Mouse (Mus musculus): ENCODE data around the gene Ifit3b. TPM values are rescaled to one million over a fixed set of nuclear protein-coding genes. Genes with fewer than 3 reads are reported as not detected.
"Not testable (repeated sequence)": the region's sequence is repeated elsewhere in the genome, so short reads cannot be mapped to it uniquely, and the experiment has no call there.

Ifit3b gene
- polyA plus RNA-seq, 1 experiment from 2014 or later: 0.09 TPM

DNA sequence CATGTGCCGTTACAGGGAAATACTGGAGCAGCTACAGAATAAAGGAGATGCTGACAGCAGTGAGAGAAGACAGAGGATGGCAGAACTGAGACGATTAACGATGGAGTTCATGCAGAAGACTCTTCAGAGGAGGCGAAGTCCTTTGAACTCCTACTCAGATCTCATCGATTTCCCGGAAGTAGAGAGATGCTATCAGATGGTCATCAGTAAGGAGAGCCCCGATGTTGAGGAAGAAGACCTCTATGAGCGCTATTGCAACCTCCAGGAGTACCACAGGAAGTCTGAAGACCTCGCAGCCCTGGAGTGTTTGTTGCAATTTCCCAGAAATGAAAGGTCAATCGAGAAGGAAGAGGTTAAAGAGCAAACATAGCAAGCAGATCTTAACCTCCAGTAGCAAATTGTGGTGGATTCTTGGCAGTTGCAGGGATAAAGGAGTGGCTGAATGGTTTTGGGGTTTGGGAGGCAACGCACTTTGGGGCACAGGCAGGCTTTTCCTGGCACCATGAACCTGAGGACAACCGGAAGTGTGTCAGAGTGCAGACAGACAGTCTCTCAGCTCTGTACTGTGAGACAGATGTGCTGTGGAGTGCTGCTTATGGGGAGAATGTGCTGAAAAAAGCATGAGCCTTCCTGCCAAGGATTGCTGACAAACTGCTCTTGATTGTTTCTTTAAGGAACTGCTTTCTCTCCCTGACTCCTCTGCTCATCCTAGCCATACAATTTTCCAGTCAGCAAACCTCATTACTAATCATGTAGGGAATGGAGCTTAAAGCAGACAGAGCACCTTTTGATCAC is 19.7 kb upstream of the Ifit3b start:
- H3K27me3 ChIP-seq; H3K4me3 ChIP-seq (replicated peaks); H3K27ac ChIP-seq; H3K36me3 ChIP-seq (replicated peaks); ATAC-seq (ENCODE audit: low FRiP score); H3K9me3 ChIP-seq; H3K9ac ChIP-seq; H3K4me2 ChIP-seq; H3K4me1 ChIP-seq: not testable (repeated sequence)
- 83% methylated on average over 7 of the region's 12 CpGs for WGBS

DNA sequence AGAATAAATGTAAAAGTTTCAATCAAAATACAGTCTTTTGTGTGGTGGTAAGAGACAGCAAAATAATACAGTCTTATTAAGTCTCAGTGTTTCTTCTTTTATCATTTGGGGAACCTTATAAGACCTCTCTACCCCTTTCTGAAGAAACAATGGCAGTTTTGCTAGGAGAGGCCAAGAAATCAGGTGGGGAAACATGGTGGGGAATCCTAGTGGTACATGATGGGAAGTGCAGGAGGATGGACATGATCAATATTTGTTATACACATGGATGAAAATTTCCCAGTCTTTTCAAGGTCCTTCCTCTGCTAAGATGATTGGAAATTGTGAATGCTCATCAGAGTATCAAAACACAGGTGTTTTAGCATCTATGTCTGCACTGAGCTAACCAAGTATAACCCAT is 18.8 kb upstream of the Ifit3b start:
- H3K4me1 ChIP-seq: no peaks in the 10 kb centered on the region
- H3K36me3 ChIP-seq (replicated peaks): no peaks in the 10 kb centered on the region
- ATAC-seq (ENCODE audit: low FRiP score): no peak
- H3K4me2 ChIP-seq: no peak overlapping the region
- no peak overlapping the region for H3K27ac ChIP-seq
- H3K9ac ChIP-seq: no peak overlapping the region
- H3K27me3 ChIP-seq: no peaks in the 10 kb centered on the region
- no peak overlapping the region for H3K4me3 ChIP-seq (replicated peaks)
- no peaks in the 10 kb centered on the region for H3K9me3 ChIP-seq

DNA sequence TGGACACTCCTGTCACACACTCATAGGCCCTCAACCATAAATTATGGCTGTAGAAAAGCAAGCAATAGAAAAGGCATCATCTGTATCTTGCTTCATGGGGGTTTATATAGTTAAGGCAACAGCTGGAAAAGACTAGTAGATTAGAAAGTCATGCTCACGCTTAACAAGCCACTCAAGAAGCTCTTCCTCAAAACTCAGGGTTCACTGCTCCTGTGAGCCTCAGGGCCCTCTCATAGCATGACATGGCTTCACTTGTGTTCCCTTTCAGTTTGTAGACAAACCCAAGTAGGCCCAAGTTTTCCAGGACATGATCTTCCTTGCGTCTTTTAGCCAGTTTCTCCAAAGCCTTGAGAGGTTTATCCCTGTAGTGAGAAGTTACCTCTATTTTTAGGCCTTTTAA is 14.3 kb upstream of the Ifit3b start:
- no peak for ATAC-seq (ENCODE audit: low FRiP score)

DNA sequence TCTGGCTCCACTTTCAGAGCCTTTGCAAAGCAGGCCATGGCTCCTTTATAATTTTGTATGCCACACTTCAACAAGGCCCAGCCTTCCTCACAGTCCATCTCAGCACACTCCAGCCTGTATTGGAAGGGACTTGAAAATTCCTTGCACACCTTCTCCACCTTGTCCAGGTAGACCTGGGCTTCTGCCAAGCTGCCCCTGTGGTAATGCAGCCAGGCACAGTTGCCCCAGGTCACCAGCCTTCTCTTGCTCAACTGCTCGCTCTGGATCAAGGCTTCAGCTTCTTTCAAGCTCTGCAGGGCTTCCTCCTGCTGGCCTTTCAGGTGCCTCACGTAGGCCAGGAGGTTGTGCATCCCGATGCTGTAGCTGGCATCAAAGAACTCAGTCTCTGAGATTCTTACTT is 13.2 kb upstream of the Ifit3b start:
- not testable (repeated sequence) for H3K4me2 ChIP-seq; H3K9ac ChIP-seq; H3K36me3 ChIP-seq (replicated peaks); H3K27me3 ChIP-seq; ATAC-seq (ENCODE audit: low FRiP score); H3K4me1 ChIP-seq; H3K4me3 ChIP-seq (replicated peaks); H3K9me3 ChIP-seq; H3K27ac ChIP-seq
- 83% methylated on average over 3 of the region's 3 CpGs for WGBS

More for the DNA sequence above, 14.3 kb upstream of the Ifit3b start:
- H3K27ac ChIP-seq: no peak overlapping the region
- H3K4me3 ChIP-seq (replicated peaks): no peak overlapping the region
- 90% methylated on average over 2 of the region's 2 CpGs for WGBS
- H3K9ac ChIP-seq: no peak overlapping the region
- H3K36me3 ChIP-seq (replicated peaks): no peaks in the 10 kb centered on the region
- H3K27me3 ChIP-seq: no peaks in the 10 kb centered on the region
- H3K4me2 ChIP-seq: no peak overlapping the region
- H3K9me3 ChIP-seq: no peaks in the 10 kb centered on the region
- H3K4me1 ChIP-seq: no peaks in the 10 kb centered on the region

DNA sequence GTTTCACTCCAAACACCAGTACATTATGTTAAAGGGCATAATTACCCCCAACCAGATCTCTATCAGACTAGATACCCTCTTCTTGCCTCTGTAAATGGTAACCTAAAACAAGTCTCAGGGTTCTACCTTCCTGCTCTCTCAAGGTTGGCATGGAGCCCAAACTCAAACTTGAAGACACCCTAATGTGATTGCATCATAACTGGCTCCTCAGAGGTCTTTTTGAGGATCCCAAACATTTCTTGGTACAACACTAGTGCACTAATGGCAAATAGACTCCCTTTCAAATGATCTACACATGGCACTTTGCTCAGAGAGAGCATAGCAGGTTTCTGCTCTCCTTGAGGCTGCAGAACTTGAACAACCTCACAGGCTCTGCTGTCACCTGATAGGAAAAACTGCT is 11.0 kb upstream of the Ifit3b start:
- Histone ChIP-seq H3K27ac (no peak overlapping the region), H3K4me2 (no peak overlapping the region), H3K9ac (no peak overlapping the region), H3K36me3 (replicated peaks) (no peaks in the 10 kb centered on the region), H3K4me3 (replicated peaks) (no peak overlapping the region), H3K4me1 (no peaks in the 10 kb centered on the region), H3K27me3 (no peaks in the 10 kb centered on the region), H3K9me3 (no peaks in the 10 kb centered on the region)
- ATAC-seq (ENCODE audit: low FRiP score): no peak

DNA sequence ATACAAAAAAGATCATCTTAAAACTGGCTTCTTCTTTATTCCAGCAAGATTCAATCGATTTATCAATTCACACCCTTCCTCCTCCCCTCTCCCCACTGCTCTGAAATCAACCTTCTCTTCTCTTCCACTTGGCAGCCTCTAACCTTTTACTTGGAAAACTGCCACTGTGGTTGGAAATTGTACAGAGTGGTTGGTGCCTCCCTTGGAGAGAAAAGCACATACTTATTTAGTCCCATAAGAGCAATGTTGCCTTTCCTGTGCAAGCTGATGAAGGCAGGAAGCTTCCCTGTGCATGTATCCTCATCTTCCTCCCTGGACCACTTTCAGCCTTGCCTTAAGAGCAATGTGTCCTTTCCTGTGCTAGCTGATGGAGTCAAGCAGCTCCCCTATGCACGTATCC is 9.4 kb upstream of the Ifit3b start:
- ATAC-seq (ENCODE audit: low FRiP score): no peak
- Histone ChIP-seq H3K36me3 (replicated peaks) (no peaks in the 10 kb centered on the region), H3K4me3 (replicated peaks) (no peak overlapping the region), H3K9me3 (no peaks in the 10 kb centered on the region), H3K4me1 (no peaks in the 10 kb centered on the region), H3K9ac (no peak overlapping the region), H3K27me3 (no peaks in the 10 kb centered on the region), H3K4me2 (no peak overlapping the region), H3K27ac (no peak overlapping the region)
- 82% methylated on average over 2 of the region's 2 CpGs for WGBS

DNA sequence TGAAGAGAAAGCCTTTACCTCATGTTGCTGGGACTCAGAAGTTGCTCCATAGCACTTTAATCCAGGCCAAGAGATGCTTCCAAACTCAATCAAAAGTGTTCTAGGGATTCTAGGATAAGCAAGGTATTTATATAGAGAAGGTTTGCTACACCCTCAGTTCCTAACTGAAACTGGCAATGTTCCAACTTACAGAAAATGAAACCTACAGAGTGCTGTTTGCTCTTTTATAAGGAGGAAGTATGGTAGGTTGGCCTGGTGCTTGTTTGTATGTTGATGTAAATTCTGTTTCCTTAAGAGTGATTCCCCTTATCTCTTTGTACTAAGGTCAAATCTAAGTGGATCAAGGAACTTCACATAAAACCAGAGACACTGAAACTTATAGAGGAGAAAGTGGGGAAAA is 8.5 kb upstream of the Ifit3b start:
- H3K4me1 ChIP-seq; H3K9me3 ChIP-seq; H3K9ac ChIP-seq; H3K4me2 ChIP-seq; H3K36me3 ChIP-seq (replicated peaks); H3K4me3 ChIP-seq (replicated peaks); H3K27me3 ChIP-seq; ATAC-seq (ENCODE audit: low FRiP score); H3K27ac ChIP-seq: not testable (repeated sequence)

DNA sequence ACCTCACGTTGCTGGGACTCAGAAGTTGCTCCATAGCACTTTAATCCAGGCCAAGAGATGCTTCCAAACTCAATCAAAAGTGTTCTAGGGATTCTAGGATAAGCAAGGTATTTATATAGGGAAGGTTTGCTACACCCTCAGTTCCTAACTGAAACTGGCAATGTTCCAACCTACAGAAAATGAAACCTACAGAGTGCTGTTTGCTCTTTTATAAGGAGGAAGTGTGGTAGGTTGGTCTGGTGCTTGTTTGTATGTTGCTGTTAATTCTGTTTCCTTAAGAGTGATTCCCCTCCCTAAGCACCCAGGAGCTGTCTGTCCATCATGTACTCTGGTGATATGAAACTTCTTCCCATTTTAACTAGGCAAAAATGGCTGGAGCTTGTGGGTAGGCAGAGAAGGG is 5.9 kb upstream of the Ifit3b start, which contains the start of gene Ifit1bl1:
Gene Ifit1bl1 (minus strand): TSS at position 69 of the 400 bp plus-strand sequence.
- not testable (repeated sequence) for H3K9ac ChIP-seq; H3K36me3 ChIP-seq (replicated peaks); H3K4me1 ChIP-seq; H3K9me3 ChIP-seq; H3K27me3 ChIP-seq; H3K27ac ChIP-seq; H3K4me2 ChIP-seq; H3K4me3 ChIP-seq (replicated peaks); ATAC-seq (ENCODE audit: low FRiP score)
- whole genome bisulfite sequencing: 54% methylated on average over 1 of the region's 1 CpGs

DNA sequence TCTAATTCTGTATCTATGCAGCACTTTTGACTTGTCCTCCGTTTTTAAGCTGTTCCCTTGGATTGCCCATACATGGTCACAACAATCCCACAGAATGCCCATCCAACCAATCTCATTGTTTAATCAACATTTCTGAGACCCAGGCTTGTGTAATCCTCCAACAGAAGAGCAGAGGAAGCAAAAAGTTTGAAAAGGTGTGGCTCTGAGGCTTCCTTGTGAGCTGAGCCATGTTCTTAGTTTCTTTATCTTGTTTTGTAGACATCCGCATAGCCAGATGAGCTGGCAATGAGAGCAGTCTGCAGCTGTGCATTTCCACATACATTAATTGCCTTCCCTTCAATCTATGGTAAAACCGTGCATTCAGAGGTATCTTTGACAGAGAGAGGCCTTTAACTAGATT is 2.3 kb upstream of the Ifit3b start:
- H3K9ac ChIP-seq: no peak overlapping the region
- no peaks in the 10 kb centered on the region for H3K36me3 ChIP-seq (replicated peaks)
- H3K4me1 ChIP-seq: no peaks in the 10 kb centered on the region
- 89% methylated on average over 3 of the region's 3 CpGs for WGBS
- no peaks in the 10 kb centered on the region for H3K9me3 ChIP-seq
- H3K27ac ChIP-seq: no peak overlapping the region
- no peaks in the 10 kb centered on the region for H3K27me3 ChIP-seq
- H3K4me2 ChIP-seq: no peak overlapping the region
- H3K4me3 ChIP-seq (replicated peaks): no peak overlapping the region
- ATAC-seq (ENCODE audit: low FRiP score): no peak

DNA sequence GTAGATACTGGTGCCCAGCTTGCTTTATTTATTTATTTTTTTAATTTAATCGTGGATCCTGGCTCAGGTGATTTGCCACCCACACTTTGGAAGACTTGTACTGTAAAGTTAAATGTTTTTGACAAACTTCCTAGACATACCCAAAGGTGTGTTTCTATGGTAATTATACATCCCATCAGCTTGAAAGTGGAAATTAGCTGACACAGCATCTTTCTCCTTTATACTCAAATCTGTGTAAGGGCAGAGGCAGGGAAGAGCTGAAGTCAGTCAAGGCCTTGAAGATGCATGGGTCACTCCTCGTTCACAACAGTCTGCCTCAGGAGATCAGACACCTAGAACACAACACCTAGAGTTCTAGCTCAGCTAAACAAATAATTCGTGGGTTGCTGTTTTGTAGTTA is 2.3 kb downstream of the Ifit3b start:
- not testable (repeated sequence) for H3K4me3 ChIP-seq (replicated peaks); H3K27ac ChIP-seq; H3K9me3 ChIP-seq; H3K9ac ChIP-seq; H3K4me1 ChIP-seq; ATAC-seq (ENCODE audit: low FRiP score); H3K36me3 ChIP-seq (replicated peaks); H3K4me2 ChIP-seq; H3K27me3 ChIP-seq
- WGBS: 83% methylated on average over 3 of the region's 3 CpGs

DNA sequence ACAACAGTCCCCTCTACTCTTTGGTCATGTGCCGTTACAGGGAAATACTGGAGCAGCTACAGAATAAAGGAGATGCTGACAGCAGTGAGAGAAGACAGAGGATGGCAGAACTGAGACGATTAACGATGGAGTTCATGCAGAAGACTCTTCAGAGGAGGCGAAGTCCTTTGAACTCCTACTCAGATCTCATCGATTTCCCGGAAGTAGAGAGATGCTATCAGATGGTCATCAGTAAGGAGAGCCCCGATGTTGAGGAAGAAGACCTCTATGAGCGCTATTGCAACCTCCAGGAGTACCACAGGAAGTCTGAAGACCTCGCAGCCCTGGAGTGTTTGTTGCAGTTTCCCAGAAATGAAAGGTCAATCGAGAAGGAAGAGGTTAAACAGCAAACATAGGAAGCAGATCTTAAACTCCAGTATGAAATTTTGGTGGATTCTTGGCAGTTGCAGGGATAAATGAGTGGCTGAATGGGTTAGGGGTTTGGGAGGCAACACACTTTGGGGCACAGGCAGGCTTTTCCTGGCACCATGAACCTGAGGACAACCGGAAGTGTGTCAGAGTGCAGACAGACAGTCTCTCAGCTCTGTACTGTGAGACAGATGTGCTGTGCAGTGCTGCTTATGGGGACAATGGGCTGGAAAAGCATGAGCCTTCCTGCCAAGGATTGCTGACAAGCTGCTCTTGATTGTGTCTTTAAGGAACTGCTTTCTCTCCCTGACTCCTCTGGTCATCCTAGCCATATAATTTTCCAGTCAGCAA is 4.7 kb downstream of the Ifit3b start:
- not testable (repeated sequence) for H3K4me3 ChIP-seq (replicated peaks); ATAC-seq (ENCODE audit: low FRiP score); H3K4me2 ChIP-seq; H3K4me1 ChIP-seq; H3K27ac ChIP-seq; H3K9me3 ChIP-seq; H3K36me3 ChIP-seq (replicated peaks); H3K27me3 ChIP-seq; H3K9ac ChIP-seq
- WGBS: 85% methylated on average over 6 of the region's 11 CpGs

DNA sequence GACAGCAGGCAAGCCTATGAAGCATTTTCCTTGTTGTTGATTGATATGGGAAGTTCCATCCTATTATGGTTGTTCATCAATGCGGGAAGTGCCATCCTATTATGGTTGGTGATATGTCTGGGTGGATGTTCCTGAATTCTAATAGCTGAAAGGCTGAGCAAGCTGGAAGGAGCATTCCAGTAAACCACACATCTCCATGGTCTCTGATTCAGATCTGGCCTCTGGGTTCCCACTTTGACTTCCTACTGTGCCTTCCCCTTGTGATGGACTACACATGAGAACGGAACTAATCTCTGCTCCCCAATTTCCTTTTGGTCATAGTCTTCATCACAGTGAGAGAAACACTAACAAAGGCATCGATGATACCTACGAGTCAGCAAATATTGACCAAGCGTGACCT is 13.1 kb downstream of the Ifit3b start:
- WGBS: 86% methylated on average over 5 of the region's 5 CpGs
- H3K27me3 ChIP-seq: no peaks in the 10 kb centered on the region
- no peak for ATAC-seq (ENCODE audit: low FRiP score)
- H3K4me3 ChIP-seq (replicated peaks): no peak overlapping the region
- H3K4me1 ChIP-seq: no peaks in the 10 kb centered on the region
- no peaks in the 10 kb centered on the region for H3K36me3 ChIP-seq (replicated peaks)
- H3K9me3 ChIP-seq: no peaks in the 10 kb centered on the region
- H3K4me2 ChIP-seq: no peak overlapping the region
- H3K9ac ChIP-seq: no peak overlapping the region
- H3K27ac ChIP-seq: no peak overlapping the region

DNA sequence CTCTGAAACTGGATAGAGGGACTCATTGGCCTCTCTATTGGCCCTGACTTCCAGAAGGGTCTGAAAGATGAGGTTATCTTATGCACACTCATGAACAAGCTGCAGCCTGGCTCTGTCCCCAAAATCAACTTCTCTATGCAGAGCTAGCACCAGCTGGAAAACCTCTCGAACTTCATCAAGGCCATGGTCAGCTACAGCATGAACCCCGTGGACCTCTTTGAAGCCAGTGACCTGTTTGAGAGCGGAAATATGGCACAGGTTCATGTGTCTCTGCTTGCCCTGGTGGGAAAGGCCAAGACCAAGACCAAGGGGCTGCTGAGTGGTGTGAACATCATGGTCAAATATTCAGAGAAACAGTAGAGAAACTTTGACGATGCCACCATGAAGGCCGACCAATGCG is 16.0 kb downstream of the Ifit3b start:
- WGBS: 92% methylated on average over 6 of the region's 6 CpGs
- H3K4me2 ChIP-seq: no peak overlapping the region
- no peaks in the 10 kb centered on the region for H3K27me3 ChIP-seq
- H3K9me3 ChIP-seq: no peaks in the 10 kb centered on the region
- no peak for ATAC-seq (ENCODE audit: low FRiP score)
- no peaks in the 10 kb centered on the region for H3K36me3 ChIP-seq (replicated peaks)
- H3K9ac ChIP-seq: no peak overlapping the region
- no peaks in the 10 kb centered on the region for H3K4me1 ChIP-seq
- no peak overlapping the region for H3K4me3 ChIP-seq (replicated peaks)
- no peak overlapping the region for H3K27ac ChIP-seq

All from forebrain, embryonic 12.5 days (tissue).